In the genomic region with DNA sequence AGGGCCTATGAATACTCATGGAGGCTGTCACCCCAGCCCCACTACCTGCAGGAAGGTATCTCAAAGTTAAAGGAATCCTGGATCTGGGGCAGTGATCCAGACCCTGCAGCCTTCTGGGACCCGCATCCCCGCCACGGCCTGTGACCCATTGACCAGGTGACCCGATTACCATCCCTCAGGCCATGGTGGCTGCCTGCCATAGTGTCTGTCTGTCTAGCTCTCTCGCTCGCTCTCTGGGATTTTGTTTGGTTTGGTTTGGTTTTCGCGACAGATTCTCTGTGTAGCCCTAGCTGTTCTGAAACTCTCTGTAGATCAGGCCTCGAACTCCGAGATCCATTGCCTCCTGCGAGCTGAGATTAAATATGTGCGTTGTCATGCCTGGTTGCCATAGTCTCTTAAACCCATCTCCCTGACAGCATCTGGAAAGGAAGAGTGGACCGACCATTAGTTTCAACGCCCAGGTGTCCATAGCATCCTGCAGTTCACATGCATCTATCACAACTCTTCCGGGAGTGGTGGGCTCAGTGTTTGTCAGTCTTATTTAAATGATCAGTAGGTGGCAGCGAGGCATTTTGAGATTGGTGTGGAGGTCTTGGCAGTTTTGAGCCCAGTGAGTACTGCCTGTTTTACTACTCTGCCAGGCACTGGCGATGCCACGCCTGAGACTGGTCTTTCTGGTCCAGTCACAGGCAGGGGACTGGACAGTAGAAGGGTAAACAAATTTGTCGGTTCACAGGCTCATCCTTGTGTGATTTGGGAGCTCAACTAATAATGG, we compare ENCODE assay signal across 8 mouse cellular contexts. TPM values are rescaled to one million over a fixed set of nuclear protein-coding genes. Genes with fewer than 3 reads are reported as not detected.
DNase-seq lines count a peak whose midpoint lies in the region; ATAC-seq and TF ChIP-seq lines count a peak whose summit lies in the region.

No protein-coding gene starts in this region.

- WGBS in embryonic facial prominence, embryonic 15.5 days, result 19% methylated on average over 19 of the region's 19 CpGs
- 15% methylated on average over 19 of the region's 19 CpGs for WGBS in intestine, embryonic 16.5 days
- 18% methylated on average over 19 of the region's 19 CpGs for WGBS in midbrain, embryonic 13.5 days

- H3K4me2 ChIP-seq in embryonic facial prominence, embryonic 15.5 days (replicated peaks), result peak overlapping the region; percentile 82
- H3K4me2 ChIP-seq in intestine, embryonic 16.5 days (ENCODE audit: low read depth, low read length), result peak overlapping the region; percentile 87
- peak overlapping the region; percentile 91 for H3K4me2 ChIP-seq in midbrain, embryonic 13.5 days (replicated peaks)

- peak overlapping the region; percentile 52 for H3K9ac ChIP-seq in embryonic facial prominence, embryonic 15.5 days
- H3K9ac ChIP-seq in intestine, embryonic 16.5 days (ENCODE audit: low read depth, low read length), result peak overlapping the region; percentile 80
- H3K9ac ChIP-seq in midbrain, embryonic 13.5 days (replicated peaks), result peak overlapping the region; percentile 80

- DNase-seq in layer of hippocampus, adult 9-11 months, result peak; percentile 45
- DNase-seq in layer of hippocampus, postnatal 25 days (ENCODE audit: extremely low spot score in 1 of 2, low spot score in 1 of 2), result no peak
- DNase-seq in Patski (ENCODE audit: low read depth, low spot score), result no peak
- DNase-seq in natural killer cell, adult 2 months (ENCODE audit: low spot score in 2 of 2), result no peak
- DNase-seq in left cerebral cortex, postnatal 14 days (ENCODE audit: low spot score in 2 of 2), result no peak

- H3K9me3 ChIP-seq in embryonic facial prominence, embryonic 15.5 days (replicated peaks), result no peaks in the 10 kb centered on the region
- H3K9me3 ChIP-seq in intestine, embryonic 16.5 days (ENCODE audit: control insufficient read depth, low read length), result no peaks in the 10 kb centered on the region
- no peaks in the 10 kb centered on the region for H3K9me3 ChIP-seq in midbrain, embryonic 13.5 days

- peak overlapping the region; percentile 84 for H3K4me3 ChIP-seq in embryonic facial prominence, embryonic 15.5 days (replicated peaks)
- H3K4me3 ChIP-seq in intestine, embryonic 16.5 days (ENCODE audit: low read length), result peak overlapping the region; percentile 79
- peak overlapping the region; percentile 91 for H3K4me3 ChIP-seq in midbrain, embryonic 13.5 days (replicated peaks)

- TF ChIP-seq CTCF in Patski (IDR thresholded peaks at IDR 0.05), result no peak

- CTCF ChIA-PET in Patski (lab: Charles Lee), result interaction anchor here (0.8 to 1.6 kb wide), 3 partner anchors 21 to 79 kb away, joined by 3 to 4 read pairs (median 4); no protein-coding TSS in a partner anchor

- POLR2A ChIA-PET in Patski (lab: Charles Lee), result interaction anchor here (1.0 to 1.1 kb wide), 2 partner anchors 15 to 19 kb away, joined by 3 read pairs; no protein-coding TSS in a partner anchor

- in situ Hi-C loops in Patski (cut with MboI; ENCODE audit: low pct_unique_long_range_greater_than_20kb), result no loop called here

- H3K27ac ChIP-seq in embryonic facial prominence, embryonic 15.5 days (replicated peaks), result peak overlapping the region; percentile 88
- peak overlapping the region; percentile 83 for H3K27ac ChIP-seq in intestine, embryonic 16.5 days (ENCODE audit: low read length)
- peak overlapping the region; percentile 89 for H3K27ac ChIP-seq in midbrain, embryonic 13.5 days

- intact Hi-C loops in left cerebral cortex, postnatal 14 days (cut with DNase I), result no loop called here

- H3K36me3 ChIP-seq in embryonic facial prominence, embryonic 15.5 days, result peaks cover 17% of the 10 kb centered on the region
- peaks cover 8% of the 10 kb centered on the region; the same call in 1 of the 2 replicates for H3K36me3 ChIP-seq in intestine, embryonic 16.5 days (ENCODE audit: control insufficient read depth, insufficient read depth, low read length)
- peaks cover 25% of the 10 kb centered on the region for H3K36me3 ChIP-seq in midbrain, embryonic 13.5 days

- H3K4me1 ChIP-seq in embryonic facial prominence, embryonic 15.5 days, result peaks cover 47% of the 10 kb centered on the region
- H3K4me1 ChIP-seq in intestine, embryonic 16.5 days (ENCODE audit: control insufficient read depth, insufficient read depth, low read length), result peaks cover 38% of the 10 kb centered on the region
- peaks cover 62% of the 10 kb centered on the region for H3K4me1 ChIP-seq in midbrain, embryonic 13.5 days (replicated peaks)

- peak; percentile 5 for ATAC-seq in Patski
- no peak for ATAC-seq in embryonic facial prominence, embryonic 15.5 days (ENCODE audit: insufficient number of reproducible peaks, low FRiP score, low TSS enrichment, low read depth)
- ATAC-seq in intestine, embryonic 16.5 days, result no peak
- ATAC-seq in midbrain, embryonic 13.5 days, result no peak

- no peaks in the 10 kb centered on the region for H3K27me3 ChIP-seq in Patski
- H3K27me3 ChIP-seq in embryonic facial prominence, embryonic 15.5 days, result no peaks in the 10 kb centered on the region
- no peaks in the 10 kb centered on the region for H3K27me3 ChIP-seq in intestine, embryonic 16.5 days (replicated peaks; ENCODE audit: control insufficient read depth, insufficient read depth, low read length)
- no peaks in the 10 kb centered on the region for H3K27me3 ChIP-seq in midbrain, embryonic 13.5 days

RNA-seq across cellular contexts. Expression of a gene that starts 0.6 kb away (rescaled TPM):
- total RNA-seq in layer of hippocampus, postnatal 25 days (2021), result 10 to 100 TPM; 28.7 to 31.9 TPM
- polyA plus RNA-seq in Patski (2021), result 20.0 TPM
- 21.3 and 24.9 TPM in 2 replicates for polyA plus RNA-seq in embryonic facial prominence, embryonic 15.5 days (2015; fragmentation: Nextera tagmentation; extraction: Ambion mirVana)
- polyA plus RNA-seq in intestine, embryonic 16.5 days (2015; fragmentation: Nextera tagmentation; extraction: Ambion mirVana), result 14.3 and 19.4 TPM in 2 replicates
- polyA plus RNA-seq in midbrain, embryonic 13.5 days (2015; fragmentation: Nextera tagmentation; extraction: Ambion mirVana), result 26.6 and 28.4 TPM in 2 replicates
- 10 to 100 TPM; 24.9 to 28.3 TPM for total RNA-seq in left cerebral cortex, postnatal 14 days (2021)

RNA-seq across cellular contexts. Expression of a gene that starts 0.8 kb away (rescaled TPM):
- 10 to 100 TPM; 70.9 to 73.9 TPM for total RNA-seq in layer of hippocampus, postnatal 25 days (2021)
- 9.2 TPM for polyA plus RNA-seq in Patski (2021)
- 6.3 and 7.6 TPM in 2 replicates for polyA plus RNA-seq in embryonic facial prominence, embryonic 15.5 days (2015; fragmentation: Nextera tagmentation; extraction: Ambion mirVana)
- 4.5 TPM in 2 replicates for polyA plus RNA-seq in intestine, embryonic 16.5 days (2015; fragmentation: Nextera tagmentation; extraction: Ambion mirVana)
- polyA plus RNA-seq in midbrain, embryonic 13.5 days (2015; fragmentation: Nextera tagmentation; extraction: Ambion mirVana), result 33.9 and 35.3 TPM in 2 replicates
- 10 to 100 TPM; 60.1 to 61.1 TPM for total RNA-seq in left cerebral cortex, postnatal 14 days (2021)

RNA-seq across cellular contexts. Expression of a gene that starts 38.9 kb away (rescaled TPM):
- not detected for total RNA-seq in layer of hippocampus, postnatal 25 days (2021)
- polyA plus RNA-seq in Patski (2021), result 0.31 TPM
- 0.42 and 0.43 TPM in 2 replicates for polyA plus RNA-seq in embryonic facial prominence, embryonic 15.5 days (2015; fragmentation: Nextera tagmentation; extraction: Ambion mirVana)
- 0.22 and 0.51 TPM in 2 replicates for polyA plus RNA-seq in intestine, embryonic 16.5 days (2015; fragmentation: Nextera tagmentation; extraction: Ambion mirVana)
- polyA plus RNA-seq in midbrain, embryonic 13.5 days (2015; fragmentation: Nextera tagmentation; extraction: Ambion mirVana), result 2.5 and 3.4 TPM in 2 replicates
- 1 to 10 TPM in 1 of 2 experiments, under 1 TPM in 1; 0.53 to 1.3 TPM for total RNA-seq in left cerebral cortex, postnatal 14 days (2021)

RNA-seq across cellular contexts. Expression of a gene that starts 48.4 kb away (rescaled TPM):
- 1 to 10 TPM; 6.2 to 6.9 TPM for total RNA-seq in layer of hippocampus, postnatal 25 days (2021)
- 23.8 TPM for polyA plus RNA-seq in Patski (2021)
- polyA plus RNA-seq in embryonic facial prominence, embryonic 15.5 days (2015; fragmentation: Nextera tagmentation; extraction: Ambion mirVana), result 14.2 and 15.6 TPM in 2 replicates
- polyA plus RNA-seq in intestine, embryonic 16.5 days (2015; fragmentation: Nextera tagmentation; extraction: Ambion mirVana), result 19.6 and 22.2 TPM in 2 replicates
- 5.4 and 7.9 TPM in 2 replicates for polyA plus RNA-seq in midbrain, embryonic 13.5 days (2015; fragmentation: Nextera tagmentation; extraction: Ambion mirVana)
- 1 to 10 TPM; 5.8 to 8.1 TPM for total RNA-seq in left cerebral cortex, postnatal 14 days (2021)

RNA-seq across cellular contexts. Expression of a gene that starts 53.9 kb away (rescaled TPM):
- not detected for total RNA-seq in layer of hippocampus, postnatal 25 days (2021)
- polyA plus RNA-seq in Patski (2021), result 0.60 TPM
- 0.37 and 0.44 TPM in 2 replicates for polyA plus RNA-seq in embryonic facial prominence, embryonic 15.5 days (2015; fragmentation: Nextera tagmentation; extraction: Ambion mirVana)
- not detected in 2 replicates for polyA plus RNA-seq in intestine, embryonic 16.5 days (2015; fragmentation: Nextera tagmentation; extraction: Ambion mirVana)
- polyA plus RNA-seq in midbrain, embryonic 13.5 days (2015; fragmentation: Nextera tagmentation; extraction: Ambion mirVana), result 0.36 TPM in 1 of 2 replicates, not detected in the other
- total RNA-seq in left cerebral cortex, postnatal 14 days (2021), result not detected
